Mouse (Mus musculus) embryonic facial prominence, embryonic 15.5 days (tissue): Measurements from ENCODE around the gene Mindy2. TPM values are rescaled to one million over a fixed set of nuclear protein-coding genes. Genes with fewer than 3 reads are reported as not detected.
A peak's percentile ranks its signal among the peaks of the same experiment; 100 is the strongest.

Experiments used
- ATAC-seq: fragments of 200-750 bp; cut with Nextera tagmentation; 2 replicates; pipeline ENCODE4 v1.8.0; 2017; ENCODE audit warnings: low read depth, moderate TSS enrichment; ENCODE audit not compliant: insufficient number of reproducible peaks, low FRiP score, low TSS enrichment
- H3K27ac ChIP-seq: fragments of 300-500 bp; sonication (generic); replicated peaks from 2 replicates; pipeline ENCODE4 v1.5.1; 2015; ENCODE audit warnings: mild to moderate bottlenecking, inconsistent platforms
- H3K27me3 ChIP-seq: fragments of 300-500 bp; sonication (generic); 2 replicates; pipeline ENCODE4 v1.6.1; 2015; ENCODE audit warnings: inconsistent platforms
- H3K36me3 ChIP-seq: fragments of 300-500 bp; sonication (generic); 2 replicates; pipeline ENCODE4 v1.6.1; 2015; ENCODE audit warnings: mild to moderate bottlenecking, inconsistent platforms
- H3K4me1 ChIP-seq: fragments of 300-500 bp; sonication (generic); 2 replicates; pipeline ENCODE4 v1.6.1; 2015; ENCODE audit warnings: inconsistent platforms
- H3K4me2 ChIP-seq: fragments of 300-500 bp; sonication (generic); replicated peaks from 2 replicates; pipeline ENCODE4 v1.6.1; 2015; ENCODE audit warnings: mild to moderate bottlenecking, inconsistent platforms
- H3K4me3 ChIP-seq: fragments of 300-500 bp; sonication (generic); replicated peaks from 2 replicates; pipeline ENCODE4 v1.5.1; 2015; ENCODE audit warnings: mild to moderate bottlenecking, inconsistent platforms
- H3K9ac ChIP-seq: fragments of 300-500 bp; sonication (generic); 2 replicates; pipeline ENCODE4 v1.6.1; 2015; ENCODE audit warnings: inconsistent platforms
- H3K9me3 ChIP-seq: fragments of 300-500 bp; sonication (generic); replicated peaks from 2 replicates; pipeline ENCODE4 v1.6.1; 2016; ENCODE audit warnings: inconsistent platforms
- WGBS: fragments of 180-500 bp; shearing (Covaris S2); methylation state at CpG from one replicate; pipeline ENCODE4 v1.1.7; 2015; 5-methylcytosine and 5-hydroxymethylcytosine counted together
- polyA plus RNA-seq: library from polyadenylated mRNA; unstranded; fragments of >200 nt; fragmentation: Nextera tagmentation; extraction: Ambion mirVana; gene quantifications from 2 replicates; pipeline ENCODE4 v1.2.1, GENCODE M21; 2015

Gene Mindy2
- polyA plus RNA-seq, 1 experiment from 2014 or later = 18.1 TPM

GRCm38 (mm10) chr9:70631665-70632064 is 25.3 kb downstream of the Mindy2 start:
- no peak for ATAC-seq
- Histone ChIP-seq H3K4me2 (no peak overlapping the region), H3K4me1 (peaks cover 6% of the 10 kb centered on the region; the same call in 1 of the 2 replicates), H3K27me3 (no peaks in the 10 kb centered on the region), H3K4me3 (no peak overlapping the region), H3K9ac (no peak overlapping the region), H3K9me3 (no peaks in the 10 kb centered on the region), H3K27ac (0 out of 2 replicates have a peak overlapping the region, but pooled peaks have one; percentile 36), H3K36me3 (no peaks in the 10 kb centered on the region)
- WGBS = 9% methylated on average over 5 of the region's 5 CpGs

GRCm38 (mm10) chr9:70629711-70630110 is 27.3 kb downstream of the Mindy2 start:
- Histone ChIP-seq H3K9me3 (no peaks in the 10 kb centered on the region), H3K9ac (no peak overlapping the region), H3K36me3 (0 out of 2 replicates have a peak, but pooled peaks cover 4% of the 10 kb centered on the region), H3K4me2 (no peak overlapping the region), H3K4me1 (peaks cover 6% of the 10 kb centered on the region; the same call in 1 of the 2 replicates), H3K4me3 (no peak overlapping the region), H3K27me3 (no peaks in the 10 kb centered on the region), H3K27ac (no peak overlapping the region)
- WGBS = 73% methylated on average over 2 of the region's 2 CpGs
- ATAC-seq = no peak

- no peaks in the 10 kb centered on the region for H3K4me1 ChIP-seq
- 43% methylated on average over 3 of the region's 3 CpGs for WGBS
- no peak overlapping the region for H3K4me2 ChIP-seq
- no peaks in the 10 kb centered on the region for H3K9me3 ChIP-seq
- no peak overlapping the region for H3K4me3 ChIP-seq
- peaks cover 30% of the 10 kb centered on the region for H3K36me3 ChIP-seq
- ATAC-seq = no peak
- H3K27ac ChIP-seq = no peak overlapping the region
- H3K9ac ChIP-seq = no peak overlapping the region
- H3K27me3 ChIP-seq = no peaks in the 10 kb centered on the region
Observed at GRCm38 (mm10) chr9:70611026-70611673, 45.8 kb downstream of the Mindy2 start.

GRCm38 (mm10) chr9:70602186-70602845 is 54.7 kb downstream of the Mindy2 start:
- Histone ChIP-seq H3K27ac (no peak overlapping the region), H3K9me3 (no peaks in the 10 kb centered on the region), H3K9ac (no peak overlapping the region), H3K36me3 (peaks cover 21% of the 10 kb centered on the region), H3K4me1 (no peaks in the 10 kb centered on the region), H3K27me3 (no peaks in the 10 kb centered on the region), H3K4me3 (no peak overlapping the region), H3K4me2 (no peak overlapping the region)
- no peak for ATAC-seq
- 97% methylated on average over 1 of the region's 1 CpGs for WGBS

GRCm38 (mm10) chr9:70598271-70598670 is 58.7 kb downstream of the Mindy2 start:
- no peaks in the 10 kb centered on the region for H3K4me1 ChIP-seq
- H3K4me2 ChIP-seq = no peak overlapping the region
- H3K27me3 ChIP-seq = no peaks in the 10 kb centered on the region
- ATAC-seq = no peak
- peaks cover 18% of the 10 kb centered on the region for H3K36me3 ChIP-seq
- no peaks in the 10 kb centered on the region for H3K9me3 ChIP-seq
- H3K4me3 ChIP-seq = no peak overlapping the region
- H3K9ac ChIP-seq = no peak overlapping the region
- WGBS = 82% methylated on average over 2 of the region's 2 CpGs
- no peak overlapping the region for H3K27ac ChIP-seq

- no peak overlapping the region for H3K9ac ChIP-seq
- H3K27me3 ChIP-seq = no peaks in the 10 kb centered on the region
- no peak overlapping the region for H3K27ac ChIP-seq
- ATAC-seq = no peak
- H3K4me3 ChIP-seq = no peak overlapping the region
- H3K9me3 ChIP-seq = no peaks in the 10 kb centered on the region
- no peaks in the 10 kb centered on the region for H3K4me1 ChIP-seq
- no peak overlapping the region for H3K4me2 ChIP-seq
- 78% methylated on average over 9 of the region's 9 CpGs for WGBS
- H3K36me3 ChIP-seq = peaks cover 74% of the 10 kb centered on the region
Observed at GRCm38 (mm10) chr9:70591486-70591885, 65.5 kb downstream of the Mindy2 start.

GRCm38 (mm10) chr9:70590775-70591174 is 66.2 kb downstream of the Mindy2 start:
- 0 out of 2 replicates have a peak, but pooled peaks have one; percentile 63 for ATAC-seq

GRCm38 (mm10) chr9:70587171-70587570 is 69.8 kb downstream of the Mindy2 start:
- no peak overlapping the region for H3K27ac ChIP-seq
- H3K4me1 ChIP-seq = no peaks in the 10 kb centered on the region
- no peaks in the 10 kb centered on the region for H3K27me3 ChIP-seq
- no peak overlapping the region for H3K4me3 ChIP-seq
- 91% methylated on average over 5 of the region's 5 CpGs for WGBS
- H3K4me2 ChIP-seq = no peak overlapping the region
- no peak for ATAC-seq
- H3K9me3 ChIP-seq = no peaks in the 10 kb centered on the region
- peaks cover 85% of the 10 kb centered on the region for H3K36me3 ChIP-seq
- H3K9ac ChIP-seq = no peak overlapping the region

More at GRCm38 (mm10) chr9:70590775-70591174, 66.2 kb downstream of the Mindy2 start:
- H3K9me3 ChIP-seq = no peaks in the 10 kb centered on the region
- WGBS = 66% methylated on average over 4 of the region's 4 CpGs
- no peaks in the 10 kb centered on the region for H3K4me1 ChIP-seq
- H3K36me3 ChIP-seq = peaks cover 77% of the 10 kb centered on the region
- H3K4me3 ChIP-seq = no peak overlapping the region
- no peak overlapping the region for H3K27ac ChIP-seq
- H3K27me3 ChIP-seq = no peaks in the 10 kb centered on the region
- no peak overlapping the region for H3K4me2 ChIP-seq
- H3K9ac ChIP-seq = no peak overlapping the region

- Histone ChIP-seq H3K4me2 (no peak overlapping the region), H3K27ac (no peak overlapping the region), H3K9me3 (no peaks in the 10 kb centered on the region), H3K4me1 (no peaks in the 10 kb centered on the region), H3K36me3 (peaks cover 84% of the 10 kb centered on the region), H3K4me3 (no peak overlapping the region), H3K27me3 (no peaks in the 10 kb centered on the region), H3K9ac (no peak overlapping the region)
- ATAC-seq = no peak
- WGBS = 90% methylated on average over 5 of the region's 5 CpGs
Observed at GRCm38 (mm10) chr9:70585172-70585571, 71.8 kb downstream of the Mindy2 start.

- no peak overlapping the region for H3K4me2 ChIP-seq
- peaks cover 84% of the 10 kb centered on the region for H3K36me3 ChIP-seq
- no peaks in the 10 kb centered on the region for H3K9me3 ChIP-seq
- no peaks in the 10 kb centered on the region for H3K4me1 ChIP-seq
- no peak overlapping the region for H3K9ac ChIP-seq
- WGBS = 90% methylated on average over 14 of the region's 14 CpGs
- H3K27me3 ChIP-seq = no peaks in the 10 kb centered on the region
- no peak overlapping the region for H3K27ac ChIP-seq
- no peak overlapping the region for H3K4me3 ChIP-seq
- no peak for ATAC-seq
Observed at GRCm38 (mm10) chr9:70584641-70585040, 72.3 kb downstream of the Mindy2 start.

GRCm38 (mm10) chr9:70580956-70581355 is 76.0 kb downstream of the Mindy2 start:
- no peak overlapping the region for H3K4me2 ChIP-seq
- ATAC-seq = no peak
- H3K36me3 ChIP-seq = peaks cover 59% of the 10 kb centered on the region
- H3K27ac ChIP-seq = no peak overlapping the region
- no peak overlapping the region for H3K9ac ChIP-seq
- no peaks in the 10 kb centered on the region for H3K4me1 ChIP-seq
- no peak overlapping the region for H3K4me3 ChIP-seq
- no peaks in the 10 kb centered on the region for H3K9me3 ChIP-seq
- H3K27me3 ChIP-seq = no peaks in the 10 kb centered on the region
- WGBS = 88% methylated on average over 5 of the region's 5 CpGs
